Mouse (Mus musculus): ENCODE data around the gene Zfp385b.

DNA sequence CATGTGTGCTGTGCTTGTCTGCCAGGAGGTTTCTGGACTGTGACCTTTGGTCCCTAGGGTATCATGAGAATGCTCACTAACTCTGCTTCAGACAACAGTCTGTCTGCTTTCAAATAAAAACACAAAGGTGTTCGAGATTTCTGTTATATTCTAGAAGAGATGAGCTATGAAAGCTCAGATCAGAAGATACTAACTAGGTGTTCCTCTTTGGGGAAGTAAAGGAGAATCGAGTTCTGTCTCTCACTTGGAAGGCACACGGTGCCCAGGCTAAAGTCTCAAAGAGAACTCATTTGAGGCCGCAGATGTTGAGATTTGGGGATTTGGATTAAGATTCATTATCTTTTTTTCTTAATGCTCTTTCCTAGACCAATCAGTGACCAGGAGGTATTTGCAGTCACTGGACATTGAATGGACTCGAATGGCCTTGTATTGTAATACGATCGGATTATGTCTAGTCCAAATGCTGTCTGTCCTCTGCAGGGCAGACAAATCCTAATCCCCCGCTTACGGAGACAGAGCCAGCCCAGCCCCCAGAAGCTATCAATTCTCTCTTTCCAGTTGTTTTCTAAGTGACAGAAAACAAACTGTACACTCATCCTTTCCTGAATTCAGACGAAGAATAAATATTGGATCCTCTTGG lies 42.3 kb downstream of the Zfp385b start:
- TF ChIP-seq CTCF (IDR thresholded peaks at IDR 0.05; ENCODE audit: control insufficient read depth, insufficient read depth, insufficient replicate concordance, low read depth, low read length) (no peak), POLR2A (IDR thresholded peaks at IDR 0.05; ENCODE audit: control insufficient read depth, low read depth, low read length) (no peak)
